Mouse (Mus musculus) CD4-positive, CD25-positive, alpha-beta regulatory T cell (primary cell): ENCODE data around the gene Gm7534. TPM values are rescaled to one million over a fixed set of nuclear protein-coding genes. Genes with fewer than 3 reads are reported as not detected.

Experiments used
- polyA plus RNA-seq: library from polyadenylated mRNA; unstranded; fragments of 100-300 nt; shearing (Covaris generic); gene quantifications from one replicate; pipeline ENCODE4 v1.2.1, GENCODE M21; 2017

Gene Gm7534
- polyA plus RNA-seq: not detected

GRCm38 (mm10) chr4:134202904-134203303 lies at the start of gene Gm7534:
TSS of gene Gm7534 (minus strand) at chr4:134203004.

GRCm38 (mm10) chr4:134246719-134247258 lies 44.0 kb upstream of the Gm7534 start, which contains the start of gene Gm30191:
TSS of gene Gm30191 (plus strand) at chr4:134246935.

GRCm38 (mm10) chr4:134245148-134245843 lies 42.5 kb upstream of the Gm7534 start, which contains the start of gene Zfp593:
TSS of gene Zfp593 (minus strand) at chr4:134245592.

DNA sequence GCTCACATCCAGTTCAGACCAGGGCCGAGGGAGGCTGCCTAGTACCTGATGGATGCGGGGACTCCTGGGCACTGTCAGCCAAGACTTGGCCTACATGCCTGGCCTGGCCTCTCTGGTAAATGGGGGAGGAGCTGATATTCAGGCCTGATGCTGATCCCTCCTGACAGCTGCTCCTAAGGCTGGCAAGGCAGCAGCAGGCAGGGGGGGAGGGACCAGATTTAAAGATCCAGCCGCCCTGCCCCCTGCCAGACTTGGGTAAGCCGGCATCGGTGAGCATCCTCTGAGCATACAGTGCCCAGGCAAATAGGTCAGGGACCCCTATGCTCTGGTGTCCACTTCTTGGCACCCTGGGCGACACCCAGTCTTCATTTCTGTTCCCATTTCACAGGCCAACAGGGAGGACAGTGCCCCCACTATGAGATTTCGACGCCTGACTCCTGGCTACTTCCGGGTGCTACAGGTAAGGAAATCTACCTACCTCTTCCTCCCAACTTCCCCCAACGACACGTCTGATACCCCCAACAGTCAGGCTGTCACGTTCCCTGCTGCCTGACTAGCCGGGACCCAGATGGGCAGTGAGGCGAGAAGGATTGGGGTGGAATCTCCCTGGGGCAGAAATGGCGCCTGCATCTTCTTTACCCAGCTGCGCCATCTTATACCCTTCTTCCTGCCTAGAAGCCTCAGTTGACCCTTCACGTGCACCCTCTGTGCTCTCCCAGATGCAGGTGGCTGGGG lies 40.9 kb upstream of the Gm7534 start, which contains the start of gene E130218I03Rik:
Gene E130218I03Rik, plus strand, starts transcription at position 147 of the 735 bp plus-strand sequence.

GRCm38 (mm10) chr4:134238279-134238651 lies 35.5 kb upstream of the Gm7534 start, which contains the start of gene Cnksr1:
TSS of gene Cnksr1 (minus strand) at chr4:134238399.

DNA sequence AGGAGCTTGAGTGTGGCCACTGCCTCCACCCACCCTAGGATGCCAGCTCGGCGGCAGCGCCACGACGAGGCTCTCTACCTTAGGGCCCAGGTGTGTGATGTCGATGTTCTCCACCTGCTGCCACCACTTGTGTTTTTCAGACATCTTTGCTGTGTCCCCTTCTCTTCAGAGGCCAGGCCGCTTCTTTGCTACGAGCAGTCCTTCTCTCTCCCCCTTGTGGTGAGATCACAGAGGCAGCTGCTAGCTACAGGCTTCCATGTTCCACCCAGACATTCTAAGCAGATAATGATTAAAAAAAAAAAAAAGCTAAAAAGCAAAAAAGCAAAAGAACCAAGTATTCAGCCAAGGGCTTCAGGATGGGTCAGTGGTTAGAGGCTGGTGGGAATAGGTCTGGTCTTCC lies 24.4 kb upstream of the Gm7534 start, which contains the start of gene Catsper4:
Gene Catsper4, minus strand, starts transcription at position 190 of the 400 bp plus-strand sequence.

Other genes starting within 250 kb of the Gm7534 start
- gene Hmgn2, start 234.4 kb downstream of the Gm7534 start, polyA plus RNA-seq: 409 TPM
- 30.3 TPM for gene Dhdds, start 202.1 kb downstream of the Gm7534 start, polyA plus RNA-seq
- not detected for gene Lin28a, start 184.2 kb downstream of the Gm7534 start, polyA plus RNA-seq
- 1.1 TPM for gene Zfp683, start 149.2 kb downstream of the Gm7534 start, polyA plus RNA-seq
- gene Crybg2, start 142.2 kb downstream of the Gm7534 start, polyA plus RNA-seq: 16.0 TPM
- gene Cd52, start 107.9 kb downstream of the Gm7534 start, polyA plus RNA-seq: 2,735 TPM
- gene Ubxn11, start 100.4 kb downstream of the Gm7534 start, polyA plus RNA-seq: 64.4 TPM
- 1,392 TPM for gene Sh3bgrl3, start 74.2 kb downstream of the Gm7534 start, polyA plus RNA-seq
- 38.4 TPM for gene Cep85, start 15.9 kb downstream of the Gm7534 start, polyA plus RNA-seq
- not detected for gene Catsper4, start 24.4 kb upstream of the Gm7534 start, polyA plus RNA-seq
- gene Cnksr1, start 35.4 kb upstream of the Gm7534 start, polyA plus RNA-seq: 0.12 TPM
- gene E130218I03Rik, start 40.7 kb upstream of the Gm7534 start, polyA plus RNA-seq: 9.3 TPM
- gene Zfp593, start 42.6 kb upstream of the Gm7534 start, polyA plus RNA-seq: 23.6 TPM
- not detected for gene Gm30191, start 43.9 kb upstream of the Gm7534 start, polyA plus RNA-seq
- not detected for gene Grrp1, start 51.1 kb upstream of the Gm7534 start, polyA plus RNA-seq
- gene Pdik1l, start 84.9 kb upstream of the Gm7534 start, polyA plus RNA-seq: 17.7 TPM
- gene Trim63, start 112.1 kb upstream of the Gm7534 start, polyA plus RNA-seq: not detected
- gene Slc30a2, start 140.2 kb upstream of the Gm7534 start, polyA plus RNA-seq: 0.28 TPM
- gene Extl1, start 180.8 kb upstream of the Gm7534 start, polyA plus RNA-seq: 1.2 TPM
- 1.8 TPM for gene Pafah2, start 193.3 kb upstream of the Gm7534 start, polyA plus RNA-seq